Mouse (Mus musculus): ENCODE data around the gene Ttf2. TPM values are rescaled to one million over a fixed set of nuclear protein-coding genes. Genes with fewer than 3 reads are reported as not detected.

Ttf2 gene
- polyA plus RNA-seq (2014; fragmentation: Illumina TruSeq; extraction: RNeasy Lipid Tissue Mini Kit (QIAGEN cat#74804); ENCODE audit: low read depth, low replicate concordance), result 6.1 TPM

GRCm38 (mm10) chr3:100969176-100969917 is at the start of gene Ttf2:
Gene Ttf2, minus strand, starts transcription at chr3:100969663.

GRCm38 (mm10) chr3:100921825-100922505 is 47.5 kb downstream of the Ttf2 start, which contains the start of gene Trim45:
Gene Trim45, plus strand, starts transcription at chr3:100922202.

Other genes with a start within 250 kb of the Ttf2 start
- 1.6 TPM for gene Vtcn1, start 144.2 kb downstream of the Ttf2 start, polyA plus RNA-seq (2014; fragmentation: Illumina TruSeq; extraction: RNeasy Lipid Tissue Mini Kit (QIAGEN cat#74804); ENCODE audit: low read depth, low replicate concordance)
- gene Trim45, start 47.5 kb downstream of the Ttf2 start, polyA plus RNA-seq (2014; fragmentation: Illumina TruSeq; extraction: RNeasy Lipid Tissue Mini Kit (QIAGEN cat#74804); ENCODE audit: low read depth, low replicate concordance), result 4.3 TPM
- 0.21 TPM for gene Cd101, start 59.9 kb upstream of the Ttf2 start, polyA plus RNA-seq (2014; fragmentation: Illumina TruSeq; extraction: RNeasy Lipid Tissue Mini Kit (QIAGEN cat#74804); ENCODE audit: low read depth, low replicate concordance)
- gene Ptgfrn, start 140.6 kb upstream of the Ttf2 start, polyA plus RNA-seq (2014; fragmentation: Illumina TruSeq; extraction: RNeasy Lipid Tissue Mini Kit (QIAGEN cat#74804); ENCODE audit: low read depth, low replicate concordance), result 26.2 TPM